Mouse (Mus musculus) liver, postnatal 0 days (tissue): ENCODE measurements at regions not wholly inside any gene's neighbourhood (a gene's known extent, or its start where the extent isn't known, plus 50 kb on each side); places are given as distances from the start of the nearest gene placed in this dataset.

Experiments used
- CTCF ChIP-seq: sonication (generic); IDR thresholded peaks from 2 replicates; pipeline ENCODE4 v1.5.1; 2016; ENCODE audit warnings: antibody characterized with exemption, low read depth
- EP300 ChIP-seq: IDR thresholded peaks from 2 replicates; pipeline ENCODE4 v1.6.1; 2016; ENCODE audit warnings: antibody characterized with exemption, low read depth, mild to moderate bottlenecking

DNA sequence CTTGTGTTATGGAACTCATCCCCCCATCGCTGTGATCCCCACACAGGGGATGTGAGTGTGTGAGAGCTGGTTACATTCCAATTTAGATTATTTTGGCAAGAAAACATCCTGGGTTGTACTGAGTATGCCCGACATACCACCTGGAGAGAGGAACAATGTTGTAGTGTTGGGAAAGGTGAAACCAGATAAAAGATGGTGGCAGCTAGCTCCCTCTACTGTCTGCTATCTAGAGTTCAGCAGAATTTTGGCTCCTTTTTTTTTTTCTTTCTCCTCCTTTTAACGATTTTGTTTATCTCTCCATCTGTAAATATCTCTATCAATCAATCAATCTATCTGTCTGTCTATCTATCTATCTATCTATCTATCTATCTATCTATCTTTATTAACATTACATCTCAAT, 89.7 kb downstream of the Kcna5 start:
- TF ChIP-seq CTCF = peak; percentile 23; the same call in 1 of the 2 replicates
- TF ChIP-seq EP300 = no peak
